ENCODE assay signal across 27 mouse cellular contexts in genomic region chr3:151938472-151939029, GRCm38 (mm10).
A peak's percentile ranks its signal among the peaks of the same experiment; 100 is the strongest.
DNase-seq lines count a peak whose midpoint lies in the region; ATAC-seq lines count a peak whose summit lies in the region.
"Had no signal": no experiment of that assay in that cellular context is flagged by ENCODE, and none has a peak within 500 bp of the region (broad histone marks: within the 10 kb centered on the region; RNA-seq: fewer than 3 reads in every experiment).

No protein-coding gene starts in this region.

- H3K4me3 ChIP-seq in heart, embryonic 15.5 days: no peak overlapping the region
- no peak overlapping the region for H3K4me3 ChIP-seq in lung, embryonic 16.5 days (ENCODE audit: low read length)
- no peak overlapping the region for H3K4me3 ChIP-seq in forebrain, embryonic 12.5 days (replicated peaks)
- H3K4me3 ChIP-seq: limb, embryonic 10.5 days; limb, embryonic 15.5 days; liver, embryonic 13.5 days; midbrain, embryonic 13.5 days; neural tube, embryonic 13.5 days had no signal

- WGBS in heart, embryonic 15.5 days: 27% methylated on average over 2 of the region's 2 CpGs
- WGBS in lung, embryonic 16.5 days: 30% methylated on average over 2 of the region's 2 CpGs
- 74% methylated on average over 2 of the region's 2 CpGs for WGBS in forebrain, embryonic 12.5 days

- H3K9me3 ChIP-seq in heart, embryonic 15.5 days (replicated peaks): no peaks in the 10 kb centered on the region
- no peaks in the 10 kb centered on the region for H3K9me3 ChIP-seq in lung, embryonic 16.5 days (ENCODE audit: control insufficient read depth, low read length)
- H3K9me3 ChIP-seq in forebrain, embryonic 12.5 days: no peaks in the 10 kb centered on the region
- H3K9me3 ChIP-seq: limb, embryonic 10.5 days; limb, embryonic 15.5 days; liver, embryonic 13.5 days; midbrain, embryonic 13.5 days; neural tube, embryonic 13.5 days had no signal

- H3K36me3 ChIP-seq in heart, embryonic 15.5 days: no peaks in the 10 kb centered on the region
- H3K36me3 ChIP-seq in lung, embryonic 16.5 days (ENCODE audit: control insufficient read depth, insufficient read depth, low read length): no peaks in the 10 kb centered on the region
- H3K36me3 ChIP-seq in forebrain, embryonic 12.5 days (replicated peaks): no peaks in the 10 kb centered on the region
- H3K36me3 ChIP-seq: limb, embryonic 10.5 days; limb, embryonic 15.5 days; liver, embryonic 13.5 days; midbrain, embryonic 13.5 days; neural tube, embryonic 13.5 days had no signal

- H3K4me1 ChIP-seq in heart, embryonic 15.5 days (replicated peaks): peaks cover 5% of the 10 kb centered on the region
- peaks cover 2% of the 10 kb centered on the region; the same call in 1 of the 2 replicates for H3K4me1 ChIP-seq in lung, embryonic 16.5 days (replicated peaks; ENCODE audit: control insufficient read depth, insufficient read depth, low read length)
- no peaks in the 10 kb centered on the region for H3K4me1 ChIP-seq in forebrain, embryonic 12.5 days
- H3K4me1 ChIP-seq: limb, embryonic 15.5 days; liver, embryonic 13.5 days; midbrain, embryonic 13.5 days; neural tube, embryonic 13.5 days had no signal

- intact Hi-C loops in heart, postnatal 25 days (cut with DNase I): no loop called here

- no peak for DNase-seq in heart, postnatal 25 days (ENCODE audit: low spot score)
- no peak for DNase-seq in lung, adult 18-20 months
- peak; percentile 54 for DNase-seq in NIH3T3 (ENCODE audit: low read depth)
- DNase-seq in cerebellum, postnatal 4 days (ENCODE audit: low spot score in 2 of 2): no peak
- DNase-seq: adrenal gland, postnatal 10 days; B cell, adult 2 months; cerebellum, adult 8-10 months; cerebellum, postnatal 25 days; gastrocnemius, postnatal 25 days; kidney, adult 9 months; kidney, postnatal 10 days; layer of hippocampus, postnatal 36 days; liver, embryonic 13.5 days; right cerebral cortex, postnatal 4 days; thymus, postnatal 4 days had no signal

- H3K27me3 ChIP-seq in heart, embryonic 15.5 days: no peaks in the 10 kb centered on the region
- H3K27me3 ChIP-seq in lung, embryonic 16.5 days (ENCODE audit: control insufficient read depth, insufficient read depth, low read depth, low read length): no peaks in the 10 kb centered on the region
- no peaks in the 10 kb centered on the region for H3K27me3 ChIP-seq in forebrain, embryonic 12.5 days
- H3K27me3 ChIP-seq: limb, embryonic 15.5 days; liver, embryonic 13.5 days; midbrain, embryonic 13.5 days; neural tube, embryonic 13.5 days had no signal

- peak overlapping the region; percentile 39; the same call in 1 of the 2 replicates for H3K27ac ChIP-seq in heart, embryonic 15.5 days
- H3K27ac ChIP-seq in lung, embryonic 16.5 days (ENCODE audit: low read length): no peak overlapping the region
- H3K27ac ChIP-seq in forebrain, embryonic 12.5 days: no peak overlapping the region
- H3K27ac ChIP-seq: hindbrain, embryonic 14.5 days; limb, embryonic 10.5 days; limb, embryonic 15.5 days; liver, embryonic 13.5 days; macrophage; midbrain, embryonic 13.5 days; neural tube, embryonic 13.5 days had no signal

- H3K4me2 ChIP-seq in heart, embryonic 15.5 days: no peak overlapping the region
- H3K4me2 ChIP-seq in lung, embryonic 16.5 days (ENCODE audit: low read depth, low read length): no peak overlapping the region
- H3K4me2 ChIP-seq in forebrain, embryonic 12.5 days: no peak overlapping the region
- H3K4me2 ChIP-seq: hindbrain, embryonic 14.5 days; limb, embryonic 15.5 days; liver, embryonic 13.5 days; midbrain, embryonic 13.5 days; neural tube, embryonic 13.5 days had no signal

- peak; percentile 67; the same call in 1 of the 2 replicates for ATAC-seq in heart, embryonic 15.5 days (replicated peaks; ENCODE audit: insufficient number of reproducible peaks, insufficient read depth, low FRiP score, low read depth)
- ATAC-seq in lung, embryonic 16.5 days (ENCODE audit: low read depth): peak; percentile 66
- ATAC-seq in forebrain, embryonic 12.5 days (ENCODE audit: low FRiP score): no peak
- ATAC-seq: forebrain, embryonic 14.5 days; intestine, postnatal 0 days; midbrain, embryonic 13.5 days; Patski had no signal

- H3K9ac ChIP-seq in heart, embryonic 15.5 days: no peak overlapping the region
- no peak overlapping the region for H3K9ac ChIP-seq in lung, embryonic 16.5 days (ENCODE audit: low read length)
- no peak overlapping the region for H3K9ac ChIP-seq in forebrain, embryonic 12.5 days
- H3K9ac ChIP-seq: hindbrain, embryonic 14.5 days; limb, embryonic 15.5 days; liver, embryonic 13.5 days; midbrain, embryonic 13.5 days; neural tube, embryonic 13.5 days had no signal
